Mouse (Mus musculus): ENCODE results near the gene Pofut1.

DNA sequence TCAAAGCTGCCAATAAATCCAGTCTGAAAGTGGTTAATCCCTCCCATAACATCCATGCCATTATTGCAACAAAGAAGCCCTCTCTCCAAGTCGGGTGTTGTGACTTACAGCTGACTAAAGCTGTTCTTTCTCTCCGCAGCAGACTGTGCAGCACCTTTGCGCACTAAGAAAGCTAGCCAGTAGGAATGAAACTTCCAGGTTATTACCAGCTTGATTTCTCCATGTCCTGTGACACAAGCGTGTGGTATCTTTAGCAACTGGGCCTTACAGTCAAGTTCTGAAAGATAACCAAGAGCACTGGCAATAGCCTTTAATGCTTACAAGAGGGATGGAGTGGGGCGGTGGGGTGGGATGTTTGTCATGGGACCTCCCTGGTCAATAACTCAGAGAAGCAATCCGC is 42.6 kb downstream of the Pofut1 start:
- TF ChIP-seq CTCF (IDR thresholded peaks at IDR 0.05; ENCODE audit: low read depth) (no peak), EP300 (IDR thresholded peaks at IDR 0.05; ENCODE audit: low read depth) (no peak)
